Comparison of ENCODE assay signal across 25 mouse cellular contexts in genomic region chr16:22889716-22890115, GRCm38 (mm10). TPM values are rescaled to one million over a fixed set of nuclear protein-coding genes. Genes with fewer than 3 reads are reported as not detected.
A peak's percentile ranks its signal among the peaks of the same experiment; 100 is the strongest.
DNase-seq lines count a peak whose midpoint lies in the region; ATAC-seq and TF ChIP-seq lines count a peak whose summit lies in the region.
"Had no signal": no experiment of that assay in that cellular context is flagged by ENCODE, and none has a peak within 500 bp of the region (broad histone marks: within the 10 kb centered on the region; RNA-seq: fewer than 3 reads in every experiment).

No protein-coding gene starts in this region.

- intact Hi-C loops in gastrocnemius, adult 2 months (cut with DNase I), result no loop called here

- peak overlapping the region; percentile 98 for H3K27ac ChIP-seq in liver, postnatal 0 days (ENCODE audit: low read depth)
- no peak overlapping the region for H3K27ac ChIP-seq in liver, embryonic 12.5 days
- H3K27ac ChIP-seq in MEL (ENCODE audit: control insufficient read depth, low read depth, low read length), result no peak overlapping the region
- H3K27ac ChIP-seq in gastrocnemius, adult 2 months, result no peak overlapping the region
- H3K27ac ChIP-seq: embryonic facial prominence, embryonic 10.5 days; embryonic facial prominence, embryonic 12.5 days; forebrain, embryonic 13.5 days; forebrain, embryonic 15.5 days had no signal

- H3K79me2 ChIP-seq in MEL (ENCODE audit: control insufficient read depth, insufficient read depth, low read length, poor library complexity), result no peaks in the 10 kb centered on the region

- H3K27me3 ChIP-seq in liver, postnatal 0 days (ENCODE audit: insufficient read depth, low read length), result no peaks in the 10 kb centered on the region
- H3K27me3 ChIP-seq in liver, embryonic 12.5 days (replicated peaks), result peaks cover 9% of the 10 kb centered on the region; the same call in 1 of the 2 replicates
- no peaks in the 10 kb centered on the region for H3K27me3 ChIP-seq in MEL (ENCODE audit: control insufficient read depth in 1 of 2, insufficient read depth in 2 of 2, low read length in 2 of 2)
- H3K27me3 ChIP-seq: embryonic facial prominence, embryonic 12.5 days; forebrain, embryonic 13.5 days; forebrain, embryonic 15.5 days; Patski had no signal

- H3K4me3 ChIP-seq in liver, postnatal 0 days (ENCODE audit: low read depth, low read length), result no peak overlapping the region
- no peak overlapping the region for H3K4me3 ChIP-seq in liver, embryonic 12.5 days
- peak overlapping the region in 1 of 2 experiments; percentile 16; a peak in 1 of 4 replicates for H3K4me3 ChIP-seq in MEL (ENCODE audit: control insufficient read depth in 1 of 2, insufficient read depth in 1 of 2, low read depth in 2 of 2, low read length in 2 of 2)
- H3K4me3 ChIP-seq in gastrocnemius, adult 2 months, result no peak overlapping the region
- H3K4me3 ChIP-seq: embryonic facial prominence, embryonic 10.5 days; embryonic facial prominence, embryonic 12.5 days; forebrain, embryonic 13.5 days; forebrain, embryonic 15.5 days had no signal

- no peak for TF ChIP-seq RAD21 in MEL (IDR thresholded peaks at IDR 0.05; ENCODE audit: low read depth, low read length)

- TF ChIP-seq POLR2A in MEL (IDR thresholded peaks at IDR 0.05; ENCODE audit: control insufficient read depth in 1 of 2, insufficient read depth in 1 of 2, low read depth in 1 of 2, low read length in 2 of 2, poor library complexity in 1 of 2), result no peak

- H3K4me1 ChIP-seq in liver, postnatal 0 days (ENCODE audit: insufficient read depth), result peaks cover 23% of the 10 kb centered on the region
- peaks cover 11% of the 10 kb centered on the region; the same call in 1 of the 2 replicates for H3K4me1 ChIP-seq in liver, embryonic 12.5 days
- H3K4me1 ChIP-seq in MEL (ENCODE audit: control insufficient read depth in 1 of 2, insufficient read depth in 2 of 2, low read length in 2 of 2), result peaks cover 0 to 27% of the 10 kb centered on the region in 2 experiments; a peak in 3 of 4 replicates
- H3K4me1 ChIP-seq: embryonic facial prominence, embryonic 12.5 days; forebrain, embryonic 13.5 days; forebrain, embryonic 15.5 days had no signal

- no peaks in the 10 kb centered on the region for H3K36me3 ChIP-seq in liver, postnatal 0 days (replicated peaks; ENCODE audit: insufficient read depth, low read length)
- no peaks in the 10 kb centered on the region for H3K36me3 ChIP-seq in liver, embryonic 12.5 days
- H3K36me3 ChIP-seq in MEL (ENCODE audit: control insufficient read depth in 1 of 2, insufficient read depth in 2 of 2, low read length in 2 of 2), result peaks cover 0 to 19% of the 10 kb centered on the region in 2 experiments; a peak in 1 of 4 replicates
- H3K36me3 ChIP-seq: embryonic facial prominence, embryonic 10.5 days; embryonic facial prominence, embryonic 12.5 days; forebrain, embryonic 15.5 days had no signal

- TF ChIP-seq EP300 in liver, postnatal 0 days (IDR thresholded peaks at IDR 0.05; ENCODE audit: low read depth), result no peak
- peak; percentile 27 to 71; a peak in 3 of 4 replicates for TF ChIP-seq EP300 in MEL (IDR thresholded peaks at IDR 0.05; ENCODE audit: low read depth in 1 of 2, low read length in 2 of 2)

- no peaks in the 10 kb centered on the region for H3K9me3 ChIP-seq in liver, postnatal 0 days (ENCODE audit: low read length)
- no peaks in the 10 kb centered on the region for H3K9me3 ChIP-seq in liver, embryonic 12.5 days (replicated peaks)
- H3K9me3 ChIP-seq in MEL (replicated peaks; ENCODE audit: insufficient read depth, low read length), result no peaks in the 10 kb centered on the region
- H3K9me3 ChIP-seq: embryonic facial prominence, embryonic 10.5 days; embryonic facial prominence, embryonic 12.5 days; forebrain, embryonic 13.5 days; forebrain, embryonic 15.5 days had no signal

- DNase-seq in liver, postnatal 0 days, result no peak
- DNase-seq in MEL (ENCODE audit: low read depth, low spot score), result peak; percentile 57
- no peak for DNase-seq in gastrocnemius, adult 2 months
- no peak for DNase-seq in kidney, postnatal 10 days
- DNase-seq: adrenal gland, adult 8-10 months; adrenal gland, postnatal 14 days; adrenal gland, postnatal 36 days; cerebellum, adult 11-12 months; cerebellum, adult 2 months; cerebellum, adult 9-10 months; cerebellum, postnatal 10 days; cerebellum, postnatal 25 days; forebrain, postnatal 0 days had no signal

- WGBS in liver, postnatal 0 days (ENCODE audit: insufficient replicate concordance), result 61% methylated on average over 8 of the region's 8 CpGs
- WGBS in liver, embryonic 12.5 days (ENCODE audit: insufficient replicate concordance), result 44% methylated on average over 8 of the region's 8 CpGs

- H3K9ac ChIP-seq in liver, postnatal 0 days (replicated peaks), result peak overlapping the region; percentile 47; the same call in 1 of the 2 replicates
- H3K9ac ChIP-seq in liver, embryonic 12.5 days, result no peak overlapping the region
- no peak overlapping the region for H3K9ac ChIP-seq in MEL (ENCODE audit: control insufficient read depth, low read depth, low read length, poor library complexity, severe bottlenecking)
- H3K9ac ChIP-seq: embryonic facial prominence, embryonic 12.5 days; forebrain, embryonic 13.5 days; forebrain, embryonic 15.5 days; forebrain, postnatal 0 days had no signal

- ATAC-seq in liver, postnatal 0 days, result no peak
- ATAC-seq in liver, embryonic 12.5 days, result no peak
- peak; percentile 64 for ATAC-seq in common myeloid progenitor, adult 5-6 weeks (replicated peaks; ENCODE audit: low read depth, poor library complexity, severe bottlenecking)
- peak; percentile 48; the same call in 1 of the 2 replicates for ATAC-seq in megakaryocyte progenitor cell, adult 5-6 weeks (replicated peaks; ENCODE audit: poor library complexity)
- ATAC-seq: activated CD4-positive, CD25-positive, alpha-beta regulatory T cell, adult 4 months; forebrain, embryonic 13.5 days; forebrain, embryonic 15.5 days; forebrain, postnatal 0 days; Patski had no signal

- no peak overlapping the region for H3K4me2 ChIP-seq in liver, postnatal 0 days (ENCODE audit: low read depth, low read length)
- no peak overlapping the region for H3K4me2 ChIP-seq in liver, embryonic 12.5 days
- H3K4me2 ChIP-seq: embryonic facial prominence, embryonic 12.5 days; forebrain, embryonic 13.5 days; forebrain, embryonic 15.5 days had no signal

- TF ChIP-seq CTCF in liver, postnatal 0 days (IDR thresholded peaks at IDR 0.05; ENCODE audit: low read depth), result no peak
- no peak for TF ChIP-seq CTCF in MEL (IDR thresholded peaks at IDR 0.05 in 2 of 3, conservative IDR thresholded peaks at IDR 0.05 in 1 of 3; ENCODE audit: control insufficient read depth in 1 of 3, insufficient read depth in 1 of 3, low read depth in 2 of 3, low read length in 3 of 3, poor library complexity in 1 of 3, severe bottlenecking in 1 of 3)
- no peak for TF ChIP-seq CTCF in gastrocnemius, adult 2 months (IDR thresholded peaks at IDR 0.05)

TF ChIP-seq in MEL, 35 proteins besides CTCF, POLR2A, EP300 and RAD21 (continues in another document):
- TF ChIP-seq ETS1 (IDR thresholded peaks at IDR 0.05; ENCODE audit: low read depth, low read length), result peak; percentile 34; the same call in 1 of the 2 replicates
- peak; percentile 12; the same call in 1 of the 2 replicates for TF ChIP-seq RCOR1 (IDR thresholded peaks at IDR 0.05; ENCODE audit: low read depth, low read length)
- TF ChIP-seq ZKSCAN1 (IDR thresholded peaks at IDR 0.05; ENCODE audit: low read depth, low read length), result no peak

RNA-seq across cellular contexts. Expression of gene Ahsg, which starts 1.4 kb away (rescaled TPM):
- polyA plus RNA-seq in liver, postnatal 0 days (2015; fragmentation: Nextera tagmentation; extraction: Ambion mirVana), result 25,564 and 27,060 TPM in 2 replicates
- 184 and 190 TPM in 2 replicates for polyA plus RNA-seq in liver, embryonic 12.5 days (2016; fragmentation: Nextera tagmentation; extraction: Ambion mirVana)
- total RNA-seq in MEL (2012; rRNA removed), result 0.16 TPM in 1 of 2 replicates, not detected in the other
- polyA plus RNA-seq in MEL (2012; ENCODE audit: insufficient read depth in 1 of 2, insufficient read length in 2 of 2, low read depth in 1 of 2, low replicate concordance in 2 of 2, missing spikeins in 1 of 2), result under 1 TPM in 1 of 2 experiments, not detected in 1; 0.13 TPM
- not detected in 2 replicates for total RNA-seq in common myeloid progenitor, adult 5-6 weeks (2017)
- total RNA-seq in megakaryocyte progenitor cell, adult 5-6 weeks (2015), result not detected in 2 replicates
- total RNA-seq in megakaryocyte progenitor cell, adult 5-6 weeks (2017), result not detected in 2 replicates
- total RNA-seq in gastrocnemius, adult 2 months (2021), result not detected
- total RNA-seq: forebrain, postnatal 0 days had no signal
- polyA plus RNA-seq: activated CD4-positive, CD25-positive, alpha-beta regulatory T cell, adult 4 months; C2C12; cerebellum, adult 2 months; embryonic facial prominence, embryonic 10.5 days; embryonic facial prominence, embryonic 12.5 days; embryonic facial prominence, embryonic 14.5 days; forebrain, embryonic 11.5 days; forebrain, embryonic 13.5 days; forebrain, embryonic 15.5 days; forebrain, postnatal 0 days; Patski had no signal

RNA-seq across cellular contexts. Expression of gene Fetub, which starts 28.4 kb away (rescaled TPM):
- 578 and 644 TPM in 2 replicates for polyA plus RNA-seq in liver, postnatal 0 days (2015; fragmentation: Nextera tagmentation; extraction: Ambion mirVana)
- polyA plus RNA-seq in liver, embryonic 12.5 days (2016; fragmentation: Nextera tagmentation; extraction: Ambion mirVana), result 0.35 and 0.69 TPM in 2 replicates
- 0.26 TPM in 1 of 2 replicates, not detected in the other for total RNA-seq in MEL (2012; rRNA removed)
- under 1 TPM in 1 of 2 experiments, not detected in 1; 0.96 TPM for polyA plus RNA-seq in MEL (2012; ENCODE audit: insufficient read depth in 1 of 2, insufficient read length in 2 of 2, low read depth in 1 of 2, low replicate concordance in 2 of 2, missing spikeins in 1 of 2)
- not detected in 2 replicates for total RNA-seq in common myeloid progenitor, adult 5-6 weeks (2017)
- not detected in 2 replicates for total RNA-seq in megakaryocyte progenitor cell, adult 5-6 weeks (2015)
- total RNA-seq in megakaryocyte progenitor cell, adult 5-6 weeks (2017), result not detected in 2 replicates
- total RNA-seq in gastrocnemius, adult 2 months (2021), result not detected
- total RNA-seq: forebrain, postnatal 0 days had no signal
- polyA plus RNA-seq: activated CD4-positive, CD25-positive, alpha-beta regulatory T cell, adult 4 months; cerebellum, adult 2 months; embryonic facial prominence, embryonic 10.5 days; embryonic facial prominence, embryonic 12.5 days; forebrain, embryonic 11.5 days; forebrain, embryonic 13.5 days; forebrain, embryonic 15.5 days had no signal

RNA-seq across cellular contexts. Expression of gene Dnajb11, which starts 32.1 kb away (rescaled TPM):
- 48.9 and 50.3 TPM in 2 replicates for polyA plus RNA-seq in liver, postnatal 0 days (2015; fragmentation: Nextera tagmentation; extraction: Ambion mirVana)
- 95.2 and 97.9 TPM in 2 replicates for polyA plus RNA-seq in liver, embryonic 12.5 days (2016; fragmentation: Nextera tagmentation; extraction: Ambion mirVana)
- total RNA-seq in MEL (2012; rRNA removed), result 116 and 147 TPM in 2 replicates
- 100 to 1,000 TPM in 1 of 2 experiments, 10 to 100 TPM in 1; 90.2 to 139 TPM for polyA plus RNA-seq in MEL (2012; ENCODE audit: insufficient read depth in 1 of 2, insufficient read length in 2 of 2, low read depth in 1 of 2, low replicate concordance in 2 of 2, missing spikeins in 1 of 2)
- total RNA-seq in common myeloid progenitor, adult 5-6 weeks (2017), result 95.9 and 103 TPM in 2 replicates
- total RNA-seq in megakaryocyte progenitor cell, adult 5-6 weeks (2015), result 86.1 and 89.8 TPM in 2 replicates
- 186 and 206 TPM in 2 replicates for total RNA-seq in megakaryocyte progenitor cell, adult 5-6 weeks (2017)
- total RNA-seq in gastrocnemius, adult 2 months (2021), result 10 to 100 TPM; 36.0 to 44.4 TPM

RNA-seq across cellular contexts. Expression of gene Tbccd1, which starts 32.2 kb away (rescaled TPM):
- 13.7 and 14.6 TPM in 2 replicates for polyA plus RNA-seq in liver, postnatal 0 days (2015; fragmentation: Nextera tagmentation; extraction: Ambion mirVana)
- 31.1 and 33.3 TPM in 2 replicates for polyA plus RNA-seq in liver, embryonic 12.5 days (2016; fragmentation: Nextera tagmentation; extraction: Ambion mirVana)
- 20.4 and 28.7 TPM in 2 replicates for total RNA-seq in MEL (2012; rRNA removed)
- 10 to 100 TPM in 1 of 2 experiments, not detected in 1; 23.8 TPM for polyA plus RNA-seq in MEL (2012; ENCODE audit: insufficient read depth in 1 of 2, insufficient read length in 2 of 2, low read depth in 1 of 2, low replicate concordance in 2 of 2, missing spikeins in 1 of 2)
- 31.8 and 39.5 TPM in 2 replicates for total RNA-seq in common myeloid progenitor, adult 5-6 weeks (2017)
- 20.2 and 21.6 TPM in 2 replicates for total RNA-seq in megakaryocyte progenitor cell, adult 5-6 weeks (2015)
- total RNA-seq in megakaryocyte progenitor cell, adult 5-6 weeks (2017), result 27.7 and 29.8 TPM in 2 replicates
- 1 to 10 TPM; 7.0 to 7.2 TPM for total RNA-seq in gastrocnemius, adult 2 months (2021)

Comparison
In these comparisons a context has a peak if more than half of its experiments do, and no peak if none do; other contexts are left out.
1. ATAC-seq: peak in common myeloid progenitor, adult 5-6 weeks (single experiment) and megakaryocyte progenitor cell, adult 5-6 weeks (single experiment); none in liver, postnatal 0 days (single experiment) and liver, embryonic 12.5 days (single experiment).